Mouse (Mus musculus): ENCODE data around the gene Cfap65.

- TF ChIP-seq POLR2A (IDR thresholded peaks at IDR 0.05; ENCODE audit: extremely low read depth, insufficient read depth, low read length) (no peak), CTCF (IDR thresholded peaks at IDR 0.05; ENCODE audit: low read depth, low read length) (no peak)
These were observed 33.2 kb downstream of the Cfap65 start for GRCm38 (mm10) chr1:74902191-74902590.
